Mouse (Mus musculus) embryonic stem cell, embryonic (primary cell): ENCODE measurements around the gene Crocc.

ENCODE experiments used
- CTCF ChIA-PET, 4 experiments: fragments of 300-600 bp in 2 of 4; fragments of 350-600 bp in 2 of 4; sonication (Branson Sonifier 250); formaldehyde crosslinking; loops; one replicate each; lab custom pipeline; 2022; ENCODE audit warnings: inconsistent platforms in 2 of 4; lab: Charles Lee
- POLR2A ChIA-PET, 4 experiments: fragments of 300-600 bp in 2 of 4; fragments of 350-600 bp in 2 of 4; sonication (Branson Sonifier 250); formaldehyde crosslinking; loops; one replicate each; lab custom pipeline; 2022; ENCODE audit warnings: antibody characterized with exemption in 4 of 4, inconsistent platforms in 1 of 4; lab: Charles Lee

The Crocc gene

DNA sequence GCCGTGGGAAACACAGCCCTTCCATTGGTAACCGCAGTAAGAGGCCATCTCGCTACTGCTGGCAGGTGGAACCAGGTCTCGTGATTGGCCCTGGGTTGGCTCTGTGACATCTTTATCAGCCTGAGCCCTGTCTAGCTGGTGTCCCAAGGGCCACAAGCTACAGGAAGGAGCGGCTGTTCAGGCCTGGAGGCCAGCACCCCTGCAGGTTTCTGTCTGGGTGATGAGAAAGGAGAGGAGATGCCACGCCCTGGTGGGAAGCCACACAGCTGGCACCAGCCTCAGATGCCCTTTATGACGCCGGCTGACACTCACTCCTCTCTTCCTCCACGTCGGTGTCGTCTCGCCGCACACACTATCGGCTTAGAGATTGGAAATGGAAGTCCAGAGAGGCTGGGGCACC, 70.9 kb downstream of the Crocc start:
- CTCF ChIA-PET = no interaction called here

GRCm38 (mm10) chr4:140988706-140989290, 71.6 kb downstream of the Crocc start:
- ChIA-PET POLR2A (interaction anchor here in 2 of 4 experiments (0.7 to 1.6 kb wide), 6 partner anchors 9 to 76 kb away, joined by 3 to 5 read pairs (median 3); partner anchors contain the start of gene Crocc (in 1 of the 2)), CTCF (interaction anchor here in 1 of 4 experiments (0.7 kb wide), 1 partner anchor 9 kb away, joined by 3 read pairs; no protein-coding TSS in a partner anchor)

More for the DNA sequence above, 70.9 kb downstream of the Crocc start:
- POLR2A ChIA-PET = interaction anchor here in 1 of 4 experiments (1.0 kb wide), 1 partner anchor 71 kb away, joined by 3 read pairs; the partner anchor contains the start of gene Crocc

- ChIA-PET POLR2A (interaction anchor here in 2 of 4 experiments (1.0 to 1.6 kb wide), 10 partner anchors 8 to 77 kb away, joined by 3 to 5 read pairs (median 4); no protein-coding TSS in a partner anchor), CTCF (interaction anchor here in 3 of 4 experiments (0.5 to 1.4 kb wide), 8 partner anchors 16 to 146 kb away, joined by 3 to 13 read pairs (median 4); no protein-coding TSS in a partner anchor)
Observed at GRCm38 (mm10) chr4:140987476-140987875, 72.9 kb downstream of the Crocc start.

- CTCF ChIA-PET = interaction anchor here (0.6 to 1.4 kb wide), 14 partner anchors 16 to 1340 kb away, joined by 3 to 13 read pairs (median 4); no protein-coding TSS in a partner anchor
- POLR2A ChIA-PET = interaction anchor here in 3 of 4 experiments (0.6 to 1.6 kb wide), 17 partner anchors 8 to 298 kb away, joined by 3 to 5 read pairs (median 3); no protein-coding TSS in a partner anchor
Observed at GRCm38 (mm10) chr4:140986711-140987395, 73.5 kb downstream of the Crocc start, which contains the start of gene Atp13a2. Gene Atp13a2, plus strand, starts transcription at chr4:140986873.

GRCm38 (mm10) chr4:140986024-140986710, 74.2 kb downstream of the Crocc start:
- ChIA-PET CTCF (interaction anchor here (0.6 to 1.4 kb wide), 11 partner anchors 15 to 1339 kb away, joined by 3 to 6 read pairs (median 3); no protein-coding TSS in a partner anchor), POLR2A (interaction anchor here in 2 of 4 experiments (0.6 to 1.5 kb wide), 10 partner anchors 9 to 616 kb away, joined by 3 to 5 read pairs (median 3); no protein-coding TSS in a partner anchor)

GRCm38 (mm10) chr4:140984544-140984943, 75.8 kb downstream of the Crocc start:
- ChIA-PET POLR2A (interaction anchor here in 3 of 4 experiments (0.5 to 2.1 kb wide), 3 partner anchors 13 to 191 kb away, joined by 3 to 7 read pairs (median 7); no protein-coding TSS in a partner anchor), CTCF (interaction anchor here in 2 of 4 experiments (0.6 to 1.3 kb wide), 3 partner anchors 13 to 1202 kb away, joined by 3 to 4 read pairs (median 3); no protein-coding TSS in a partner anchor)

DNA sequence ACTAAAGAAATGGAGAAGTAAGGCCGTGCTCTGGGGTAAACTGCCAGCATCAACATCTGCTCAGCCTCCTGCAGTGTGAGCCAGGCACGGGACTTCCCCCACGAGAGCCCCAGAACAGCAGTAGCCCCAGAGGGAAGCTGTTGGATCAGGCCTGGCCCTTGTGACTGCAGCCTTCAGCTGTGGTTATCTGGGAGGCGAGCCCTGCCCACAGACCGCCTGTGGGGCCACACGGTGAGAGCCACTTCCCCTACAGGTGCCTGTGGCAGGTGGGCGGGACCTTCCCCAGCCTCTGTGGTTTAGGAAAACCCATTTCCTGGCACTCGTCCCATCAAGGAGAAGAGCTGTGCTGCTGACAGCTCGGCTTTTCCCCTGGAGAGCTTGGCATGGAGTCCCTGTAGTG, 76.9 kb downstream of the Crocc start:
- CTCF ChIA-PET = interaction anchor here (1.0 to 1.7 kb wide), 9 partner anchors 12 to 95 kb away, joined by 3 to 5 read pairs (median 4); no protein-coding TSS in a partner anchor

GRCm38 (mm10) chr4:140982808-140983207, 77.5 kb downstream of the Crocc start:
- ChIA-PET CTCF (interaction anchor here in 3 of 4 experiments (0.6 to 1.9 kb wide), 11 partner anchors 14 to 96 kb away, joined by 3 to 9 read pairs (median 4); no protein-coding TSS in a partner anchor), POLR2A (interaction anchor here in 3 of 4 experiments (0.7 to 2.1 kb wide), 16 partner anchors 8 to 184 kb away, joined by 3 to 7 read pairs (median 4); partner anchors contain the start of gene Necap2 (in 2 of the 3))

More for the DNA sequence above, 76.9 kb downstream of the Crocc start:
- POLR2A ChIA-PET = interaction anchor here in 3 of 4 experiments (0.6 to 2.1 kb wide), 18 partner anchors 8 to 184 kb away, joined by 3 to 9 read pairs (median 4); partner anchors contain the start of gene Necap2 (in 2 of the 3)

GRCm38 (mm10) chr4:140981605-140982004, 78.7 kb downstream of the Crocc start:
- ChIA-PET CTCF (interaction anchor here (0.5 to 2.5 kb wide), 33 partner anchors 10 to 595 kb away, joined by 3 to 14 read pairs (median 4); partner anchors contain the start of gene Fbxo42 (in 1 of the 4)), POLR2A (interaction anchor here (0.6 to 3.7 kb wide), 13 partner anchors 10 to 200 kb away, joined by 3 to 32 read pairs (median 4); no protein-coding TSS in a partner anchor)

- POLR2A ChIA-PET = interaction anchor here in 3 of 4 experiments (0.7 to 1.7 kb wide), 7 partner anchors 9 to 51 kb away, joined by 3 to 5 read pairs (median 4); no protein-coding TSS in a partner anchor
- CTCF ChIA-PET = interaction anchor here in 1 of 4 experiments (1.4 kb wide), 1 partner anchor 12 kb away, joined by 3 read pairs; no protein-coding TSS in a partner anchor
Observed at GRCm38 (mm10) chr4:140977886-140978692, 82.3 kb downstream of the Crocc start.

DNA sequence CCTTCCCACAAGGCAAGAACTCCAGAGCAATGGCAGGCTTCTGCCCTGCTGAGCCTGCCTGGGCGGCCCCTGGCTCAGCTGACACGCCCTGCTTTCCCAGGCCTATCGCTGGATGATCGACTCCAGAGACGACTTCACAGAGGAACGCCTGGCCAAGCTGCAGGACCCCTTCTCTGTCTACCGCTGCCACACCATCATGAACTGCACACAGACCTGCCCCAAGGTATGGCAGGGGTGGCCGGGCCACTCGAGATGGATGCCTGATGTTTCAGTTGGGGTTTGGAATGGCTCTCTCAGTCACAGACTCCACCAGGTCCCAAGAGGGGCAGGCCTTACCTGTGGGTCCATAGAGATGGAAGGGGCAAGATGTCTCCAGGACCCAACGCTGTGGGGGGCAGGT, 83.1 kb downstream of the Crocc start:
- ChIA-PET POLR2A (interaction anchor here in 2 of 4 experiments (0.7 to 2.3 kb wide), 13 partner anchors 9 to 123 kb away, joined by 3 to 7 read pairs (median 4); partner anchors contain the start of gene Atp13a2 (in 1 of the 2)), CTCF (interaction anchor here in 1 of 4 experiments (0.6 to 1.4 kb wide), 3 partner anchors 11 to 159 kb away, joined by 3 read pairs; no protein-coding TSS in a partner anchor)

DNA sequence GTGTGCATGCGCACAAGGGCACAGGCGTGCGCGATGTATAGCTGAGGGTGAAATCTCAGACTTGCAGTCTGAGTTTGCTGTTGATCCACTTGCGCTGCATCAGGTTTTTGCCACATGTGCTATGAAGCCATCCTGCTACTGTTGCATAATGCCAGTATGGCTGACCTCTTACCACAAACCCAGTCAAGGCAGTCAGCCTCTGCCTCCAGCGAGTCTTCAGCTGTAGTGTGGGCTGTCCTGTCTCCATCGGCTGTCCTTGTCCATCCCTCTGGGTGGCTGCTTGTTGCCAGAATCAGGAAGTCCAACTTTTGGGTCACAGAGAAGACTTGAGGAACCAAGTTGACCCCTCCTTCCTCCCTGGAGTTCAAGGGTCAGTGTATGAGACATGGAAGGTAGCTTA, 85.0 kb downstream of the Crocc start:
- ChIA-PET CTCF (no interaction called here), POLR2A (interaction anchor here in 2 of 4 experiments (0.9 to 2.3 kb wide), 5 partner anchors 12 to 92 kb away, joined by 3 to 7 read pairs (median 3); no protein-coding TSS in a partner anchor)

DNA sequence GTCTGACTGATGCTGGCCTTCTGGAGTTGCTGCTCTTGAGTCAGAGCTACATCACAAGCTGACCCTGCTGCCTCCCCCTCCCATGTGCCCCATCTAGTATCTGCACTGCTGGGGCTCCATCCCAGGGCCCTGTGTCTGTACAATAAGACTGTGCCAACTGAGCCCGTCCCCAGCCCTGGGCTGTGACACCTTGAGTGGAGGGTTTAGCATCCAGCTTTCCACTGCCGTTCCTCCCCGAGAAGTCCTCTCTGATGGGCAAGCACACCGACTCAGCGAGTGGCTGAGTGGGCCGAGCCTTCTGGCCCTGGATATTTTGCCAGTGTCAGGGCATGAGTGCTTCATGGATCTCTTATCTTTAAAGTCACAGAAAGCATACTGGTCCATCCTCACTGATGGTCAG, 85.9 kb downstream of the Crocc start:
- CTCF ChIA-PET = no interaction called here
- POLR2A ChIA-PET = interaction anchor here in 1 of 4 experiments (0.9 to 1.6 kb wide), 5 partner anchors 9 to 242 kb away, joined by 3 to 4 read pairs (median 3); no protein-coding TSS in a partner anchor

DNA sequence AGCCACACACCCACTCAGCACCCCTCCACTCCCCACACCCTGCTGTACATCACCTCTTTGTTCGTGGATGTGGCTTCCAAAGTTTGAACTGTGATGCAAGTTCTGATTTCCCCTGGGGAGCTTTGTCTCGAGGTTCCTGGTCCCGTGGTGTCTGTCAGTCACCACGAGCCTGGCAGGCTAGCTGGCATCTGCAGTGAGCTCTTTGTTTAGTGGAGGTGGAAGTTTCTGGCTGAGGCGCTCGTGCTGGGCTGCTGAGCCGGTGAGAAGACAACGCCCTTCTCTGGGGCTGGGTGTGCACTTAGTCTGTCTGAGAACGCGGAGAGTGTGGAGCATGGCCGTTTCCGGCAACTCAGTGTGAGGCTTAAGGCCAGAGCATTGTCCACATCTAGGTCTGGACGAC, 88.7 kb downstream of the Crocc start:
- ChIA-PET CTCF (interaction anchor here in 3 of 4 experiments (0.5 to 2.1 kb wide), 10 partner anchors 8 to 227 kb away, joined by 3 to 8 read pairs (median 3); partner anchors contain the start of gene Atp13a2 (in 1 of the 3)), POLR2A (interaction anchor here in 2 of 4 experiments (0.6 to 5.3 kb wide), 21 partner anchors 9 to 267 kb away, joined by 3 to 32 read pairs (median 3); partner anchors contain the start of genes Atp13a2 (in 1 of the 2) and Necap2 (in 1 of the 2))

- CTCF ChIA-PET = interaction anchor here in 3 of 4 experiments (0.7 to 3.2 kb wide), 13 partner anchors 8 to 224 kb away, joined by 3 to 14 read pairs (median 4); no protein-coding TSS in a partner anchor
- POLR2A ChIA-PET = interaction anchor here in 2 of 4 experiments (0.8 to 5.3 kb wide), 14 partner anchors 9 to 110 kb away, joined by 3 to 32 read pairs (median 4); partner anchors contain the start of genes Atp13a2 (in 2 of the 2) and Necap2 (in 1 of the 2)
Observed at GRCm38 (mm10) chr4:140967386-140968159, 92.8 kb downstream of the Crocc start.
